Comparison of ENCODE assay signal across 19 mouse cellular contexts in the genomic region with DNA sequence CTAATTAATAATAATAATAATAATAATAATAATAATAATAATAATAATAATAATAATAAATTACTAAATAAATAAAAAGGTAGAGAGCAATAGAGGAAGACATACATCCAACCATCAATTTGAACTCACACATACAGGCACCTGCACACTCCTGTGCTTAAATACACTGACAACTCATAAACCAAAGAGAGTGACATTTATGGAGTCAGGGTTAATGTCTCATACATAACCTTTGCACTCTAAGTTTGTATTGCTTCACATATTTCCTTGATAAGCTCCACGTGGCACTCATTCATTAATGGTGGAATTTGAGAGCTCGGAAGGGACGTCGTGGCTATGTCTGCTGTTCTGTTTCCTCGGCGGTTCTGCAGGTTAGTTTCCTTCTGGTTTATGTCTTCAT. TPM values are rescaled to one million over a fixed set of nuclear protein-coding genes. Genes with fewer than 3 reads are reported as not detected.
DNase-seq lines count a peak whose midpoint lies in the region; TF ChIP-seq lines count a peak whose summit lies in the region.
"Had no signal": no experiment of that assay in that cellular context is flagged by ENCODE, and none has a peak within 500 bp of the region (broad histone marks: within the 10 kb centered on the region; RNA-seq: fewer than 3 reads in every experiment).

No protein-coding gene starts in this region.

- H3K27me3 ChIP-seq in heart, adult 2 months (ENCODE audit: control insufficient read depth, insufficient read depth, low read length) = no peaks in the 10 kb centered on the region
- H3K27me3 ChIP-seq: CH12.LX; forebrain, embryonic 13.5 days; heart, embryonic 12.5 days; hindbrain, embryonic 12.5 days had no signal

- WGBS in heart, adult 2 months = 77% methylated on average over 6 of the region's 6 CpGs
- WGBS in macrophage (ENCODE audit: missing documents) = 56% methylated on average over 6 of the region's 6 CpGs

- peak overlapping the region; percentile 10; the same call in 1 of the 2 replicates for H3K27ac ChIP-seq in heart, adult 2 months
- peak overlapping the region; percentile 30; the same call in 1 of the 2 replicates for H3K27ac ChIP-seq in brown adipose tissue, adult 24 weeks (replicated peaks; ENCODE audit: low read depth, low read length)
- H3K27ac ChIP-seq in macrophage = peak overlapping the region; percentile 94
- no peak overlapping the region for H3K27ac ChIP-seq in left cerebral cortex, adult 2 months
- H3K27ac ChIP-seq: embryonic facial prominence, embryonic 10.5 days; forebrain, embryonic 13.5 days; hindbrain, embryonic 12.5 days had no signal

- no peak overlapping the region for H3K9ac ChIP-seq in heart, adult 2 months (ENCODE audit: low read depth, low read length)
- H3K9ac ChIP-seq: forebrain, embryonic 13.5 days; heart, embryonic 12.5 days; hindbrain, embryonic 12.5 days had no signal

- no peaks in the 10 kb centered on the region for H3K79me2 ChIP-seq in heart, adult 2 months (replicated peaks; ENCODE audit: control insufficient read depth, insufficient read depth, low read length)
- no peaks in the 10 kb centered on the region for H3K79me2 ChIP-seq in macrophage (ENCODE audit: inconsistent target)

- H3K36me3 ChIP-seq in heart, adult 2 months (ENCODE audit: control insufficient read depth, insufficient read depth, low read length) = peaks cover 3% of the 10 kb centered on the region; the same call in 1 of the 2 replicates
- no peaks in the 10 kb centered on the region for H3K36me3 ChIP-seq in macrophage (ENCODE audit: inconsistent target)
- H3K36me3 ChIP-seq: embryonic facial prominence, embryonic 10.5 days; heart, embryonic 12.5 days; hindbrain, embryonic 12.5 days had no signal

- peaks cover 22% of the 10 kb centered on the region for H3K4me1 ChIP-seq in heart, adult 2 months (ENCODE audit: control insufficient read depth, insufficient read depth, low read length)
- H3K4me1 ChIP-seq in brown adipose tissue, adult 24 weeks (ENCODE audit: control insufficient read depth, insufficient read depth, insufficient read length, low read length) = peaks cover 16% of the 10 kb centered on the region
- H3K4me1 ChIP-seq: embryonic facial prominence, embryonic 10.5 days; forebrain, embryonic 13.5 days; heart, embryonic 12.5 days; hindbrain, embryonic 12.5 days had no signal

- TF ChIP-seq POLR2A in heart, adult 2 months (IDR thresholded peaks at IDR 0.05; ENCODE audit: insufficient read depth, low read depth, low read length) = no peak

- intact Hi-C loops in heart, adult 2 months (cut with DNase I) = no loop called here
- intact Hi-C loops in left cerebral cortex, adult 2 months (cut with DNase I) = no loop called here

- H3K4me3 ChIP-seq in heart, adult 2 months = no peak overlapping the region
- H3K4me3 ChIP-seq in brown adipose tissue, adult 24 weeks (ENCODE audit: insufficient read depth, low read depth, low read length) = no peak overlapping the region
- no peak overlapping the region for H3K4me3 ChIP-seq in macrophage (ENCODE audit: inconsistent target)
- H3K4me3 ChIP-seq in left cerebral cortex, adult 2 months = no peak overlapping the region
- H3K4me3 ChIP-seq: embryonic facial prominence, embryonic 10.5 days; forebrain, embryonic 13.5 days; heart, embryonic 12.5 days; hindbrain, embryonic 12.5 days had no signal

- no peak for TF ChIP-seq EP300 in heart, adult 2 months (IDR thresholded peaks at IDR 0.05; ENCODE audit: insufficient read depth, low read depth, low read length)

- no peak for DNase-seq in heart, adult 2 months
- DNase-seq in heart, postnatal 4 days = no peak
- DNase-seq in 416B (ENCODE audit: low read depth) = peak; percentile 35
- DNase-seq in left cerebral cortex, adult 2 months (ENCODE audit: extremely low spot score in 1 of 2, low spot score in 2 of 2) = no peak
- DNase-seq in adrenal gland, postnatal 10 days = no peak
- DNase-seq: adrenal gland, adult 2 months; adrenal gland, postnatal 36 days; cerebellum, adult 11-12 months; cerebellum, adult 9-10 months; cerebellum, postnatal 25 days; gastrocnemius, postnatal 36 days; heart, adult 11 months had no signal

- no peak for TF ChIP-seq CTCF in heart, adult 2 months (IDR thresholded peaks at IDR 0.05)
- no peak for TF ChIP-seq CTCF in left cerebral cortex, adult 2 months (IDR thresholded peaks at IDR 0.05)

RNA-seq across cellular contexts. Expression of a gene that starts 15.1 kb away (rescaled TPM):
- 10 to 100 TPM; 22.0 to 23.3 TPM for total RNA-seq in heart, adult 2 months (2021)
- polyA plus RNA-seq in heart, adult 2 months (2012; rRNA removed) = 24.7 and 41.3 TPM in 2 replicates
- 10 to 100 TPM; 44.3 to 47.1 TPM for total RNA-seq in heart, postnatal 4 days (2021)
- polyA plus RNA-seq in brown adipose tissue, adult 24 weeks (2012; ENCODE audit: insufficient read depth, insufficient read length, missing spikeins) = 11.8 and 18.7 TPM in 2 replicates
- total RNA-seq in macrophage (2018; cell fraction: chromatin; rRNA removed) = 100 to 1,000 TPM in 4 of 26 experiments, 10 to 100 TPM in 22; 50.1 to 117 (median 79.7) TPM
- total RNA-seq in macrophage (2018; cell fraction: cytosol; rRNA removed) = 100 to 1,000 TPM; 114 to 154 (median 137) TPM
- 100 to 1,000 TPM in 19 of 26 experiments, 10 to 100 TPM in 7; 83.4 to 166 (median 117) TPM for total RNA-seq in macrophage (2018; cell fraction: nucleus; rRNA removed)
- 72.7 to 141 TPM (median 127 TPM) in 3 replicates for polyA plus RNA-seq in macrophage (2018)
- 100 to 1,000 TPM; 122 to 126 TPM for total RNA-seq in left cerebral cortex, adult 2 months (2021)
- 10 to 100 TPM; 24.4 to 27.7 TPM for total RNA-seq in adrenal gland, postnatal 10 days (2021)

RNA-seq across cellular contexts. Expression of a gene that starts 58.1 kb away (rescaled TPM):
- total RNA-seq in heart, adult 2 months (2021) = 10 to 100 TPM; 38.6 to 40.1 TPM
- polyA plus RNA-seq in heart, adult 2 months (2012; rRNA removed) = 11.1 and 20.0 TPM in 2 replicates
- total RNA-seq in heart, postnatal 4 days (2021) = 10 to 100 TPM; 20.3 to 28.3 TPM
- polyA plus RNA-seq in brown adipose tissue, adult 24 weeks (2012; ENCODE audit: insufficient read depth, insufficient read length, missing spikeins) = 51.4 and 62.3 TPM in 2 replicates
- total RNA-seq in macrophage (2018; cell fraction: chromatin; rRNA removed) = 1 to 10 TPM in 17 of 26 experiments, under 1 TPM in 4, not detected in 5; 0.52 to 7.9 (median 2.6) TPM
- 1 to 10 TPM in 8 of 26 experiments, under 1 TPM in 18; 0.29 to 2.3 (median 0.84) TPM for total RNA-seq in macrophage (2018; cell fraction: cytosol; rRNA removed)
- total RNA-seq in macrophage (2018; cell fraction: nucleus; rRNA removed) = 1 to 10 TPM in 14 of 26 experiments, under 1 TPM in 7, not detected in 5; 0.36 to 8.8 (median 1.4) TPM
- polyA plus RNA-seq in macrophage (2018) = 0.29 to 3.3 TPM (median 1.0 TPM) in 3 replicates
- total RNA-seq in left cerebral cortex, adult 2 months (2021) = 10 to 100 TPM; 25.8 to 27.2 TPM
- total RNA-seq in adrenal gland, postnatal 10 days (2021) = 10 to 100 TPM; 14.5 to 30.3 TPM
